Mouse (Mus musculus): ENCODE measurements around the gene Abcc6. TPM values are rescaled to one million over a fixed set of nuclear protein-coding genes. Genes with fewer than 3 reads are reported as not detected.
A peak's percentile ranks its signal among the peaks of the same experiment; 100 is the strongest.

The Abcc6 gene
- polyA plus RNA-seq, 1 experiment from 2014 or later = 2.4 TPM

- ATAC-seq (replicated peaks; ENCODE audit: low FRiP score, low TSS enrichment, low read depth) = no peak
- Histone ChIP-seq H3K36me3 (ENCODE audit: control insufficient read depth, insufficient read depth, low read length) (no peaks in the 10 kb centered on the region), H3K27me3 (replicated peaks; ENCODE audit: control insufficient read depth, insufficient read depth, low read length) (no peaks in the 10 kb centered on the region), H3K4me1 (replicated peaks; ENCODE audit: control insufficient read depth, insufficient read depth, low read length) (no peaks in the 10 kb centered on the region), H3K9me3 (ENCODE audit: control insufficient read depth, low read length) (no peaks in the 10 kb centered on the region), H3K4me3 (ENCODE audit: low read depth, low read length) (no peak overlapping the region), H3K4me2 (ENCODE audit: low read length) (no peak overlapping the region), H3K9ac (ENCODE audit: low read length) (no peak overlapping the region), H3K27ac (ENCODE audit: low read depth) (no peak overlapping the region)
- WGBS = 71% methylated on average over 3 of the region's 3 CpGs
- DNase-seq (ENCODE audit: low spot score) = no peak
Observed at GRCm38 (mm10) chr7:46019594-46019993, 10.5 kb downstream of the Abcc6 start.

- no peak; the same call in 1 of the 2 replicates for ATAC-seq (replicated peaks; ENCODE audit: low FRiP score, low TSS enrichment, low read depth)
- no peak overlapping the region for H3K27ac ChIP-seq (ENCODE audit: low read depth)
Observed at GRCm38 (mm10) chr7:46013266-46014010, 16.7 kb downstream of the Abcc6 start.

GRCm38 (mm10) chr7:46012121-46012520, 18.0 kb downstream of the Abcc6 start:
- no peak for ATAC-seq (replicated peaks; ENCODE audit: low FRiP score, low TSS enrichment, low read depth)
- no peaks in the 10 kb centered on the region for H3K27me3 ChIP-seq (replicated peaks; ENCODE audit: control insufficient read depth, insufficient read depth, low read length)

More at GRCm38 (mm10) chr7:46013266-46014010, 16.7 kb downstream of the Abcc6 start:
- Histone ChIP-seq H3K36me3 (ENCODE audit: control insufficient read depth, insufficient read depth, low read length) (no peaks in the 10 kb centered on the region), H3K9ac (ENCODE audit: low read length) (no peak overlapping the region; the same call in 1 of the 2 replicates), H3K4me1 (replicated peaks; ENCODE audit: control insufficient read depth, insufficient read depth, low read length) (peaks cover 6% of the 10 kb centered on the region; the same call in 1 of the 2 replicates), H3K4me2 (ENCODE audit: low read length) (no peak overlapping the region), H3K4me3 (ENCODE audit: low read depth, low read length) (no peak overlapping the region), H3K27me3 (replicated peaks; ENCODE audit: control insufficient read depth, insufficient read depth, low read length) (no peaks in the 10 kb centered on the region), H3K9me3 (ENCODE audit: control insufficient read depth, low read length) (no peaks in the 10 kb centered on the region)
- WGBS = 16% methylated on average over 9 of the region's 9 CpGs
- peak; percentile 58 for DNase-seq (ENCODE audit: low spot score)

GRCm38 (mm10) chr7:46009578-46009977, 20.5 kb downstream of the Abcc6 start:
- H3K4me1 ChIP-seq (replicated peaks; ENCODE audit: control insufficient read depth, insufficient read depth, low read length) = peaks cover 6% of the 10 kb centered on the region; the same call in 1 of the 2 replicates
- H3K4me3 ChIP-seq (ENCODE audit: low read depth, low read length) = no peak overlapping the region
- H3K36me3 ChIP-seq (ENCODE audit: control insufficient read depth, insufficient read depth, low read length) = no peaks in the 10 kb centered on the region
- H3K27me3 ChIP-seq (replicated peaks; ENCODE audit: control insufficient read depth, insufficient read depth, low read length) = no peaks in the 10 kb centered on the region
- 14% methylated on average over 5 of the region's 5 CpGs for WGBS
- DNase-seq (ENCODE audit: low spot score) = peak; percentile 80
- H3K9me3 ChIP-seq (ENCODE audit: control insufficient read depth, low read length) = no peaks in the 10 kb centered on the region
- H3K9ac ChIP-seq (ENCODE audit: low read length) = no peak overlapping the region
- no peak overlapping the region for H3K4me2 ChIP-seq (ENCODE audit: low read length)
- no peak for ATAC-seq (replicated peaks; ENCODE audit: low FRiP score, low TSS enrichment, low read depth)
- no peak overlapping the region for H3K27ac ChIP-seq (ENCODE audit: low read depth)

More at GRCm38 (mm10) chr7:46012121-46012520, 18.0 kb downstream of the Abcc6 start:
- no peak for DNase-seq (ENCODE audit: low spot score)
- Histone ChIP-seq H3K36me3 (ENCODE audit: control insufficient read depth, insufficient read depth, low read length) (no peaks in the 10 kb centered on the region), H3K4me2 (ENCODE audit: low read length) (no peak overlapping the region), H3K27ac (ENCODE audit: low read depth) (no peak overlapping the region), H3K4me3 (ENCODE audit: low read depth, low read length) (no peak overlapping the region), H3K9ac (ENCODE audit: low read length) (no peak overlapping the region), H3K4me1 (replicated peaks; ENCODE audit: control insufficient read depth, insufficient read depth, low read length) (peaks cover 6% of the 10 kb centered on the region; the same call in 1 of the 2 replicates), H3K9me3 (ENCODE audit: control insufficient read depth, low read length) (no peaks in the 10 kb centered on the region)

- no peaks in the 10 kb centered on the region for H3K27me3 ChIP-seq (replicated peaks; ENCODE audit: control insufficient read depth, insufficient read depth, low read length)
- DNase-seq (ENCODE audit: low spot score) (no peak), ATAC-seq (replicated peaks; ENCODE audit: low FRiP score, low TSS enrichment, low read depth) (no peak)
- no peaks in the 10 kb centered on the region for H3K4me1 ChIP-seq (replicated peaks; ENCODE audit: control insufficient read depth, insufficient read depth, low read length)
- H3K9ac ChIP-seq (ENCODE audit: low read length) = no peak overlapping the region
- WGBS = 47% methylated on average over 4 of the region's 4 CpGs
- no peak overlapping the region for H3K4me3 ChIP-seq (ENCODE audit: low read depth, low read length)
- no peaks in the 10 kb centered on the region for H3K9me3 ChIP-seq (ENCODE audit: control insufficient read depth, low read length)
- no peak overlapping the region for H3K27ac ChIP-seq (ENCODE audit: low read depth)
- H3K36me3 ChIP-seq (ENCODE audit: control insufficient read depth, insufficient read depth, low read length) = no peaks in the 10 kb centered on the region
- no peak overlapping the region for H3K4me2 ChIP-seq (ENCODE audit: low read length)
Observed at GRCm38 (mm10) chr7:46002748-46003147, 27.4 kb downstream of the Abcc6 start.

- Histone ChIP-seq H3K27me3 (replicated peaks; ENCODE audit: control insufficient read depth, insufficient read depth, low read length) (no peaks in the 10 kb centered on the region), H3K4me2 (ENCODE audit: low read length) (no peak overlapping the region), H3K27ac (ENCODE audit: low read depth) (no peak overlapping the region), H3K4me1 (replicated peaks; ENCODE audit: control insufficient read depth, insufficient read depth, low read length) (no peaks in the 10 kb centered on the region), H3K36me3 (ENCODE audit: control insufficient read depth, insufficient read depth, low read length) (no peaks in the 10 kb centered on the region), H3K9me3 (ENCODE audit: control insufficient read depth, low read length) (no peaks in the 10 kb centered on the region), H3K4me3 (ENCODE audit: low read depth, low read length) (no peak overlapping the region), H3K9ac (ENCODE audit: low read length) (no peak overlapping the region)
- WGBS = 91% methylated on average over 4 of the region's 4 CpGs
- ATAC-seq (replicated peaks; ENCODE audit: low FRiP score, low TSS enrichment, low read depth) (no peak), DNase-seq (ENCODE audit: low spot score) (no peak)
Observed at GRCm38 (mm10) chr7:46000577-46000976, 29.5 kb downstream of the Abcc6 start.

GRCm38 (mm10) chr7:45992470-45992869, 37.6 kb downstream of the Abcc6 start:
- H3K4me1 ChIP-seq (replicated peaks; ENCODE audit: control insufficient read depth, insufficient read depth, low read length) = no peaks in the 10 kb centered on the region
- no peak overlapping the region for H3K4me2 ChIP-seq (ENCODE audit: low read length)
- WGBS = 73% methylated on average over 8 of the region's 8 CpGs
- no peak overlapping the region for H3K9ac ChIP-seq (ENCODE audit: low read length)
- no peaks in the 10 kb centered on the region for H3K27me3 ChIP-seq (replicated peaks; ENCODE audit: control insufficient read depth, insufficient read depth, low read length)
- no peaks in the 10 kb centered on the region for H3K9me3 ChIP-seq (ENCODE audit: control insufficient read depth, low read length)
- no peak for ATAC-seq (replicated peaks; ENCODE audit: low FRiP score, low TSS enrichment, low read depth)
- H3K27ac ChIP-seq (ENCODE audit: low read depth) = no peak overlapping the region
- no peak for DNase-seq (ENCODE audit: low spot score)
- no peaks in the 10 kb centered on the region for H3K36me3 ChIP-seq (ENCODE audit: control insufficient read depth, insufficient read depth, low read length)
- no peak overlapping the region for H3K4me3 ChIP-seq (ENCODE audit: low read depth, low read length)

GRCm38 (mm10) chr7:45988344-45988743, 41.8 kb downstream of the Abcc6 start:
- no peaks in the 10 kb centered on the region for H3K9me3 ChIP-seq (ENCODE audit: control insufficient read depth, low read length)
- no peaks in the 10 kb centered on the region for H3K4me1 ChIP-seq (replicated peaks; ENCODE audit: control insufficient read depth, insufficient read depth, low read length)
- ATAC-seq (replicated peaks; ENCODE audit: low FRiP score, low TSS enrichment, low read depth) (no peak), DNase-seq (ENCODE audit: low spot score) (no peak)
- no peaks in the 10 kb centered on the region for H3K36me3 ChIP-seq (ENCODE audit: control insufficient read depth, insufficient read depth, low read length)
- no peak overlapping the region for H3K4me2 ChIP-seq (ENCODE audit: low read length)
- no peak overlapping the region for H3K27ac ChIP-seq (ENCODE audit: low read depth)
- no peak overlapping the region for H3K9ac ChIP-seq (ENCODE audit: low read length)
- H3K27me3 ChIP-seq (replicated peaks; ENCODE audit: control insufficient read depth, insufficient read depth, low read length) = no peaks in the 10 kb centered on the region
- WGBS = 86% methylated on average over 1 of the region's 1 CpGs
- H3K4me3 ChIP-seq (ENCODE audit: low read depth, low read length) = no peak overlapping the region

GRCm38 (mm10) chr7:45986893-45987292, 43.2 kb downstream of the Abcc6 start:
- Histone ChIP-seq H3K27me3 (replicated peaks; ENCODE audit: control insufficient read depth, insufficient read depth, low read length) (no peaks in the 10 kb centered on the region), H3K9me3 (ENCODE audit: control insufficient read depth, low read length) (no peaks in the 10 kb centered on the region), H3K4me3 (ENCODE audit: low read depth, low read length) (no peak overlapping the region), H3K36me3 (ENCODE audit: control insufficient read depth, insufficient read depth, low read length) (no peaks in the 10 kb centered on the region), H3K4me1 (replicated peaks; ENCODE audit: control insufficient read depth, insufficient read depth, low read length) (no peaks in the 10 kb centered on the region), H3K9ac (ENCODE audit: low read length) (no peak overlapping the region), H3K27ac (ENCODE audit: low read depth) (no peak overlapping the region), H3K4me2 (ENCODE audit: low read length) (no peak overlapping the region)
- DNase-seq (ENCODE audit: low spot score) = no peak
- no peak for ATAC-seq (replicated peaks; ENCODE audit: low FRiP score, low TSS enrichment, low read depth)
- WGBS = 67% methylated on average over 6 of the region's 6 CpGs

All from intestine, embryonic 14.5 days (tissue).